In genomic region chr16:33934701-33935406, GRCm38 (mm10) we compare ENCODE assay signal across 8 mouse cellular contexts. TPM values are rescaled to one million over a fixed set of nuclear protein-coding genes. Genes with fewer than 3 reads are reported as not detected.
A peak's percentile ranks its signal among the peaks of the same experiment; 100 is the strongest.
DNase-seq lines count a peak whose midpoint lies in the region; ATAC-seq lines count a peak whose summit lies in the region.
"Had no signal": no experiment of that assay in that cellular context is flagged by ENCODE, and none has a peak within 500 bp of the region (broad histone marks: within the 10 kb centered on the region; RNA-seq: fewer than 3 reads in every experiment).

No protein-coding gene starts in this region.

- no peaks in the 10 kb centered on the region for H3K36me3 ChIP-seq in midbrain, embryonic 13.5 days
- no peaks in the 10 kb centered on the region for H3K36me3 ChIP-seq in midbrain, embryonic 11.5 days (ENCODE audit: control insufficient read depth, insufficient read depth, low read length)
- H3K36me3 ChIP-seq in liver, embryonic 15.5 days (replicated peaks): no peaks in the 10 kb centered on the region

- H3K9ac ChIP-seq in midbrain, embryonic 13.5 days (replicated peaks): 0 out of 2 replicates have a peak overlapping the region, but pooled peaks have one; percentile 8
- H3K9ac ChIP-seq in midbrain, embryonic 11.5 days (ENCODE audit: low read length): no peak overlapping the region
- H3K9ac ChIP-seq in liver, embryonic 15.5 days: no peak overlapping the region

- 0 out of 2 replicates have a peak, but pooled peaks cover 4% of the 10 kb centered on the region for H3K27me3 ChIP-seq in midbrain, embryonic 13.5 days
- no peaks in the 10 kb centered on the region for H3K27me3 ChIP-seq in midbrain, embryonic 11.5 days (ENCODE audit: control insufficient read depth, insufficient read depth, low read length)
- no peaks in the 10 kb centered on the region for H3K27me3 ChIP-seq in liver, embryonic 15.5 days

- ATAC-seq in midbrain, embryonic 13.5 days: peak; percentile 55
- ATAC-seq in midbrain, embryonic 11.5 days (ENCODE audit: low FRiP score): no peak
- no peak for ATAC-seq in liver, embryonic 15.5 days (ENCODE audit: insufficient read depth)

- no peak overlapping the region for H3K4me3 ChIP-seq in midbrain, embryonic 13.5 days (replicated peaks)
- H3K4me3 ChIP-seq in midbrain, embryonic 11.5 days (ENCODE audit: low read depth, low read length): no peak overlapping the region
- H3K4me3 ChIP-seq in liver, embryonic 15.5 days (replicated peaks): no peak overlapping the region
- H3K4me3 ChIP-seq: left cerebral cortex, adult 2 months had no signal

- 68% methylated on average over 5 of the region's 5 CpGs for WGBS in midbrain, embryonic 13.5 days
- WGBS in midbrain, embryonic 11.5 days: 82% methylated on average over 5 of the region's 5 CpGs
- WGBS in liver, embryonic 15.5 days (ENCODE audit: insufficient replicate concordance): 42% methylated on average over 5 of the region's 5 CpGs

- H3K9me3 ChIP-seq in midbrain, embryonic 13.5 days: no peaks in the 10 kb centered on the region
- no peaks in the 10 kb centered on the region for H3K9me3 ChIP-seq in midbrain, embryonic 11.5 days (ENCODE audit: control insufficient read depth, low read length)
- no peaks in the 10 kb centered on the region for H3K9me3 ChIP-seq in liver, embryonic 15.5 days (replicated peaks)

- peaks cover 9% of the 10 kb centered on the region for H3K4me1 ChIP-seq in midbrain, embryonic 13.5 days (replicated peaks)
- H3K4me1 ChIP-seq in midbrain, embryonic 11.5 days (ENCODE audit: control insufficient read depth, insufficient read depth, low read length): no peaks in the 10 kb centered on the region
- H3K4me1 ChIP-seq in liver, embryonic 15.5 days (replicated peaks): peaks cover 16% of the 10 kb centered on the region

- peak overlapping the region; percentile 32; the same call in 1 of the 2 replicates for H3K27ac ChIP-seq in midbrain, embryonic 13.5 days
- no peak overlapping the region for H3K27ac ChIP-seq in midbrain, embryonic 11.5 days (ENCODE audit: low read depth, low read length)
- H3K27ac ChIP-seq in liver, embryonic 15.5 days (replicated peaks): peak overlapping the region; percentile 19; the same call in 1 of the 2 replicates
- H3K27ac ChIP-seq: left cerebral cortex, adult 2 months had no signal

- no peak overlapping the region for H3K4me2 ChIP-seq in midbrain, embryonic 13.5 days (replicated peaks)
- H3K4me2 ChIP-seq in midbrain, embryonic 11.5 days: no peak overlapping the region
- H3K4me2 ChIP-seq in liver, embryonic 15.5 days: no peak overlapping the region

- DNase-seq in midbrain, embryonic 11.5 days (ENCODE audit: low spot score, missing footprints): no peak
- peak; percentile 33 to 37 for DNase-seq in frontal cortex, postnatal 14 days (ENCODE audit: low spot score in 2 of 2)
- DNase-seq in kidney, adult 9 months: peak; percentile 73
- no peak for DNase-seq in adrenal gland, adult 2 months
- DNase-seq in thymus, postnatal 0 days (ENCODE audit: low spot score): no peak

RNA-seq across cellular contexts. Expression of gene Umps, which starts 32.0 kb away (rescaled TPM):
- 28.5 and 29.3 TPM in 2 replicates for polyA plus RNA-seq in midbrain, embryonic 13.5 days (2015; fragmentation: Nextera tagmentation; extraction: Ambion mirVana)
- 70.8 and 72.9 TPM in 2 replicates for polyA plus RNA-seq in midbrain, embryonic 11.5 days (2014; fragmentation: Nextera tagmentation; extraction: Ambion mirVana)
- 34.0 and 35.1 TPM in 2 replicates for polyA plus RNA-seq in liver, embryonic 15.5 days (2015; fragmentation: Nextera tagmentation; extraction: Ambion mirVana)
- total RNA-seq in adrenal gland, adult 2 months (2021): 10 to 100 TPM; 36.0 to 44.0 TPM
- polyA plus RNA-seq in adrenal gland, adult 2 months (2012; rRNA removed): 13.1 and 16.9 TPM in 2 replicates
- polyA plus RNA-seq in thymus, postnatal 0 days (2015; fragmentation: Nextera tagmentation; extraction: Ambion mirVana): 46.2 and 53.2 TPM in 2 replicates

Comparison
In these comparisons a context has a peak if more than half of its experiments do, and no peak if none do; other contexts are left out.
1. DNase-seq: peak in frontal cortex, postnatal 14 days (2 of 2) and kidney, adult 9 months (single experiment); none in midbrain, embryonic 11.5 days (single experiment), adrenal gland, adult 2 months (single experiment) and thymus, postnatal 0 days (single experiment).